Mouse (Mus musculus) right cerebral cortex, postnatal 4 days (tissue): ENCODE results near the gene Nr5a2.

Source experiments
- DNase-seq: peaks from one replicate; pipeline ENCODE4 v3.0.0-alpha.2; 2022

Nr5a2 gene

DNA sequence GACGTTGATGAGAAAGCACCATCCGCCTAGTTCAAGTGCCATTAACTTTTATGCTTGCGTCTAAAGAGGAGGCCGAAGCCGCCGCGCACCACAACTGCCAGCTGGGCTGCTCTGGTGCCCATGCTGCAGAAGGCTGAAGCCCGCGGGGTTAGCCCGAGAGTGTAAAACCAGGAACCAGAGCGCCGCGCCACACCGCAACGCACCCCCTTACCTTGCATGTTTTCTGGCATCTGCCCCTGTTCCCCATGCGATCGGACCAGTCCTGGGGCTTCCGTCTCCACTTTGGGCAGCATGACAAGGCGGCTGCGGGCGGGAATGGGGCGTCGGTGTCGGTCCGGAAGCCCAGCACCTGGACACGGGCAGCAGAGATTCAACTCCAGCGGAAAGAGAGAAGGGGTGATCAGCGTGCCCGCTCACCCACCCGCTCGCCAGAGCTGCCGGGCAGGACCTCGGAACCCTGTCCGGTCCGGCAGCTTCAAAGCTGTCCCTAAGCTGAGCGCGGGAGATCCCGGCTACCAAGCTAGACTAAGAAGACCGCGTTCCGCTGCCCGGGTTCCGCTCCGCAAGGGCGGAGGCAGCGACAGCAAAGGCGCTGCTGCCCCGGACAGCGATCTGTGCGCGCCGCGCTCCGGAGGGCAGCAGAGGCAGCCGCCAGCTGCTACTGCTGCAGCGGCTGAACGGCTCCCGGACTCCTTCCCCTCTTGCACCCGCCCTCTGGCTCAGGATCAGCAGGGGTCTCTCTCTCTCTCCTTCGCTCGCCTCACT lies 11.6 kb downstream of the Nr5a2 start:
- DNase-seq, result peak; percentile 29

DNA sequence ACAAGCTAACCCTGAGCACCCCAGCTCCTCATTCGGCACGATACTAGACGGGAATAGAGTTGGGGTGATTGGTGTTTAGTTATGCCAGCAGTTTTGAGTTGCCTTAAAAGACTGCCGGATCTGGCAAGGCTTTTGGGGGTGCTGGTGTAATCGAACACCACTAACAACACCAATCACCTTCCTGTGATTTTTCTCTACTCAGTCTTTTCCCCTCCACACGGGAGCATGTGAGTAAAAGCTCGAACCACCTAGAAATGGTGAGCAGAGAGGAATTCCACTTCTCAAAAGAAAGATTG lies 12.2 kb downstream of the Nr5a2 start:
- no peak for DNase-seq

DNA sequence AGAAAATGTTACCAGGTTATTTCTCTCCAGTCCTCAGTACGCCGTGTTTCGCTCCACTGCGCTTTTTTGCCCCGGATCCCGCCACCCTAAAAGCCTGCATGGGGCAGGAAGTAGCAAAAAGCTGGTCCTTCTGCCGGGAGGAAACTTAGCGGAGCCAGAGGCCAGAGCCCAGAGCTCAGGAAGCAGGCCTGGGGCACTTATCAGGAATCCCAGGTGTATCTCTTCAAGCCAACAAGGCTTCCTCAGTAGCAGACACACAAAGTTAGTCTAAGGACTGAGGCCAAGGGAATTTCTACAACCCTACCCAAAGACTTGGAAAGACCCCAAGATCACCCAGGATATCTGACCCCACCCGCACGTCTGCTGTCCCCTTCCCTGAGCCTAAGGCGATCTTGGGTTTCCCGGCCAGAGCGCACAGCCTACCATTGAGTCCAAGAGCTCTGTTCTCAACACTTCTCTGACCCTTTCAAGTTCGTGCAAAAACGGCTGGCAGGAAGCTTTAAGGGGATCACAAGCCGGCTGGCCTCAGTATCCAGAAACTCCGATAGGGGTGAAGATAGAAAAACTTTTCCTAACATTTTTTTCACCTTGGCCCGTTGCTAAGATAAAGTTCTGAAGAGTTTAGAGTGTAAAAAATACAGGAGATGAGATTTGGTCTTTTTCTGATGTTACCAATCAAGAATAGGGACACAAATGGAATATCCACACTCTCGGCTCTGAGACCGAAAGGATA lies 12.7 kb downstream of the Nr5a2 start:
- no peak for DNase-seq

DNA sequence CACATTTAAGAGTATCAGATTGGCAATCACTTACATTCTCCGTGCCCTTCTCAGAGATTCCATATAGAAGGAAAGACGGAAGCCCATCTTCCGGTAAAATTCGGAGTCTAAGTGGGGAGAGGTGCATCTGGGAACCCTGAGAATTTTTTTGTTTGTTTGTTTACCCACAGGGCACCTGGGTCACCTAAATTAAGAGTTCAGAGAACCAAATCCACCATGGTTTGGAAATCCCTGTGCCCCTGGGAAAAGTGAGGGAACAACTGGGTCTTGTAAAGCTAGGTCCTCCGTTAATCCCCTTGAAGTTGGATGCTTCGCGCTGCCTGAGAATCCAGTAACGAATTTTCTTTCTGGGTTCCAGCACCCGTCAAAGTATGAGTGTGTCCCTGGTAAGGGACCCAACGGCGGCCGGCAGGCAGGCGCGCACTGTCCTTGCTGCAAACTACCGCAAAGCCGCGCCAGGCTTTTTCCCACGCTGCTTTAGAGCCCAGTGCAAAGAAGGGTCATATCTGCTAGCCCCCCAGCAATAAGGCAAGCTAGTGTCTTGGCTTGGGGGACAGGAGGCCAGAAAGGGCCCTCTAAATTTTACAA lies 13.3 kb downstream of the Nr5a2 start:
- DNase-seq, result no peak

DNA sequence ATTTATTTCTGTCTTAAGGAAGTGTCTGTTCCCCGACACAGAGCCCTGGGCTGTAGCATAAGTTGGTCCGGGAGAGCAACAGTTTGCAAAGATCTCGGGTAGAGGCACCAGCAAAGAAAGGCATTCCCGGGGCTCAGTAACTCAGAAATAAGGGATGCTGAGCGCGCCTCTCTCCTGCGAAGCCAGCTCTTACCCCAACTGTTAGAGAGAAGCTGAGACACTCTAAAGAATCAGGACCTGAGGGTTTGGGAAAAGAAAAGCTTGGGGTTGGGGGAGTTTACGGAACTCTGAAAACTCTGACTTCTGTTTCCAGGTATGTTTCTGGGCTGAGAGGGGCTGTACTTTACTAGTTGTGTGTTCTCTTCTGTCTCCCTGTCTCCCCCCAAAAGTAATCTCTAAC lies 13.8 kb downstream of the Nr5a2 start:
- DNase-seq, result no peak

DNA sequence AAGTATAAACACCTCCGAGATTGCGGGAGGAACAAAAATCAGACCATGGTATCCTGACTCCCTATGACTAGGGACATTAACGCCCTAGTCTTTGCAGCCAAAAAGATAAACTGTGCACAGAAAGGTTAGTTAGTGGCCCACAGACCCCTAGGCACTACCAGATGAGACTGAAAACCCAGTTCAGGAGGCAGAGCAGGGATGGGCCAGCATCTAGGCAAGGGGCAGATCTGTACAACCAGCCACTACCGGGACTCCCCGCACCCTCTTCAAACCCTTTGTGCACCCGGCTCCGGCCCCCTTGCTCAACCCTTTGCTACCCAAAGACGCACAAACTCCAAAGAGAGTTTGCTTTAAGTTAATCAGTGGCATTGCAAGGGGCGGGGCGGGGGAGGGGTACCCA lies 14.4 kb downstream of the Nr5a2 start:
- no peak for DNase-seq

GRCm38 (mm10) chr1:136945426-136945825 lies 14.8 kb downstream of the Nr5a2 start:
- no peak for DNase-seq

DNA sequence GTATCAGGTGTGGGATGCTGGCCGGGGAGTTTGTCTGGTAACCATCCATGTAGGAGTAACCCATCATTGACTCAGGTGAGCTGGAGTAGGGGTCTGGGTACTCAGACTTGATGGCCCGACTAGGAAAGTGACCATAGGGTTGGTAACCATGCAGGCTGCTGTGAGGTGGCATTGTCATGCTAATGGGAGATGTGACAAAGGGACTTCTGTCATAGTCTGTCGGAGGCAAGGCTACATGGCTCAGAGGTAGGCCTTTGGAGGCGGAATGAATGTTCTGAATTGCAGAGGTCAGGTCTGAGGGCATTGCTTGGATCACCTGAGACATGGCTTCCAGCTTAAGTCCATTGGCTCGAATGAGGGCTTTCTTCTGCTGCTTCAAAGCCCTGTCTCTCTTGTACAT lies 19.6 kb downstream of the Nr5a2 start:
- DNase-seq, result no peak

DNA sequence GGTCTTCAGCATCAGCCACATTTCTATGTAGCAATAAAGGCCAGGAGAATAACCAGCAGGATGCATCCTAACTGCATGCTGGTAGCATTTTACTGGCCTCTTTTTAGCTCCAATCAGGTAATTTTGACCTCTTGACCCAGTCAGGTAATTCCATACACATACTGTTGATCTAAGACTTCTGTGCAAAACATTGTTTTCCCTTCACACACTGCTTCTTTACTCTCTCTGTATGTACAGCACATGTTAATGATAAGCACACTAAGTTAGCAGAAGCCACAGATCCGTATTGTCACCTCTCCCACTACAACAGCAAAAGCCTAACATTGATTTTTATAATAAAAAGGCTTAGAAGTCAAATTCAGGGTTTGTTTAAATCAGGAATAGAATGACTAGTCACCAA lies 21.0 kb downstream of the Nr5a2 start:
- no peak for DNase-seq

DNA sequence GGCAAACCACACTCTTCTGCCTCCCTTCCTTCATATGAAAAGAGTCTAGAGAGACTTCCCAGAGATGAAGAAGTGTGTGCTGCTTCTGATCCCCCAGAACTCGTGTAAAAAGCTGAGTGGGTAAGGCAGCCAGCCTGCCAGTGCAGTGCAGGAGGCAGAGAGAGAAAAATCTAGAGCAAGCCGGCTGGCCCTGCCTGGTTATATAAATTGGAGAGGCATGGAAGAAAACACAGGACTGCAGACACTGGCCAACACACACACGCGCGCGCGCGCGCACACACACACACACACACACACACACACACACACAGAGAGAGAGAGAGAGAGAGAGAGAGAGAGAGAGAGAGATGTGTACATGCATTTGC lies 24.3 kb downstream of the Nr5a2 start:
- no peak for DNase-seq

GRCm38 (mm10) chr1:136935316-136935959 lies 24.8 kb downstream of the Nr5a2 start:
- no peak for DNase-seq

DNA sequence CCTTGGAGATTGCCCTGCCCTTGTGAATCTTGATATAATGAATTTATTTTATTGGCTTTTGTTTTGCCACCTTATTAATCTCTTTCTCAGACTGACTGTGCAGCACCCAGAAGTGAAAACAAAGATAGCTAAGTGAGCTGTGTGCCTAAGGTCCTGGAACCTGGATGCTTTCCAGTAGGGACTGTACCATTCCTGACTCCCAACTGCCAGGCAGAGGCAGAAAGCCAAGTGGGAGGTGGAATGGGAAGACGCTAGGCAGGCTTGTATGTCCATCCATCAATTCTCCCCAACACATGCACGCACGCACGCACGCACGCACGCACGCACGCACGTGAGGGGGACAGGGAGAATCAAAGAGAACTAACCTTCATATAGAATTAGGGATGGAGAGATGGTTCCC lies 26.2 kb downstream of the Nr5a2 start:
- DNase-seq, result no peak

DNA sequence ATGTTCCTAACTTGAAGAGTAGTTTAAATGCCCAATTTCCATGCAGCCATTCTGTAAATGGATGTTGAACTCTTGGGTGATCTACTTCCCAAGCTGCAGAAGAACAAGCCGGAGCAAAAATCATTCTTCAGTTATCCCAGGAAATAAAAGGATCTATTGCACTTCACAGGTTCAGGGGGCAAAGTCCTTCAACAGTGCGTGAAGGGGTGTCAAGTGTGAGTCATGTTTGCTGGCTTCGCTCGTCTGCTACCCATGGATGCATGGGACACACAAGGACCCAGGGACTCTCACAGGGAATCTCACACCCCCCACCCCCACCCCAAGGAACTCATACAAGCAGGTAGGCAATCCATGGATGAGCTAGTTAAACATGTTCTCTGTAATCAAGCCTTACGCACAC lies 29.2 kb downstream of the Nr5a2 start:
- no peak for DNase-seq

DNA sequence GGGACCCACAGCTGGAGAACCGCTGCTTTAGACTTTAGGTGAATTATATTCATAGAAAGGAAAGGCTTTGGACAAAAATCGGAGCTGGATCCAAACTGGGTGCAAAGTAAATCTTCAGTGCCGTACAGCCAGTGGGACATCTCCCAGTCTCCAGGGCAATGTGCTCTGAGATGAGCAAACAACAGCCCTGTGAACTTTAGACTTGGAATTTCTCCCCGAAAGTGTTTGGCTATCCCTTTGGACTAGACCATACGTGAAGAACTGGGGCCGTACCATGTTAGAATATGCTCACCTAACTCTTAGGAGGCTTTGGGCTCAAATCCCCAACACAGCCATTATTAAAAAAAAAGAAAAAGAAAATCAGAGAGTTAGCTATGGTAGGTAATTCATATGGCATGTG lies 30.5 kb downstream of the Nr5a2 start:
- DNase-seq, result no peak

GRCm38 (mm10) chr1:136927428-136927827 lies 32.8 kb downstream of the Nr5a2 start:
- DNase-seq, result no peak

DNA sequence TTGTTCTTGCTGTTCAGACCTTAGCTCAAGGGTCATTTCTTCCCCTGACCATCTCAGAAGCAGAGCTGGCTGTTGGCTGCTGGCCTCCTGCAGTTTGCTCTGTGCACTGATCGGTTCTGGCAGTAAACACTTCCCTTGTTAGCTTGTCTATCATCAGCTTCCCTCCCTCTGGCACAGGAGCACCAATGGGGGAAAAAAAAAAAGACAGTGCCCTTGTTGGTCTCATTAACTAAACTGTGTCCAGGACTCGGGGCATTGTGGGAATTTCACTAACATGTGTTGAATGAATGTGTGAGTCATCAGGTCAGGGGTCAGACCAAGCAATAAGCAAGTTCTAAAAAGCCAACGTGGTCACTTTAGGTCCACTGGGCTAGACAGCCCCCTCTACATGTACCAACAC lies 34.2 kb downstream of the Nr5a2 start:
- DNase-seq, result no peak

- DNase-seq, result no peak
Measured at GRCm38 (mm10) chr1:136920089-136920488, 40.2 kb downstream of the Nr5a2 start.

GRCm38 (mm10) chr1:136918791-136919190 lies 41.5 kb downstream of the Nr5a2 start:
- no peak for DNase-seq

- DNase-seq, result no peak
Measured at GRCm38 (mm10) chr1:136915438-136915837, 44.8 kb downstream of the Nr5a2 start.

DNA sequence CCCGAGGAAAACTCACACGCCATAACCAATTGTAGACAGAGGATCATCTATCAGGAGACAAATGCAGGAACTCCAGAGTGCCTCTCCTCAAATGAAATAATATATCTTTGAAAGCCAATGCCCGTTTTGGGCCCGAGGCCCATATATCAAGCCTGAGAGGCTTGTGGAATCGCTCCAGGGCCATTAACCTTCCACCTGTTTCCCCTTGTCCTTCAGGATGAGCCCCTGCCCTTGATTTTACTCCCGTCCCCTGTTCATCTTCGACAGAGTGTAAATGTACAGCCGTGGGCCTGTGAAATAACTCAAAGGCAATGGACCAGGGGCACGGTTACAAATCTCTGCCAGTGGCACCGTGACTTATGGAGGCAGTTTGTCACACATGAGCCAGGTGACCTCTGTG lies 48.3 kb downstream of the Nr5a2 start:
- DNase-seq, result no peak

- DNase-seq, result no peak
Measured at GRCm38 (mm10) chr1:136911594-136911860, 48.7 kb downstream of the Nr5a2 start.

- DNase-seq, result no peak
Measured at GRCm38 (mm10) chr1:136910741-136911593, 49.3 kb downstream of the Nr5a2 start.

GRCm38 (mm10) chr1:136910144-136910543 lies 50.1 kb downstream of the Nr5a2 start:
- no peak for DNase-seq
